Mouse (Mus musculus) heart, adult 9 months (tissue): ENCODE data around the gene Naa80.
A peak's percentile ranks its signal among the peaks of the same experiment; 100 is the strongest.
"Not testable (repeated sequence)": the region's sequence is repeated elsewhere in the genome, so short reads cannot be mapped to it uniquely, and the experiment has no call there.

Experiments
- DNase-seq, 2 experiments: peaks; one replicate each; pipeline ENCODE4 v3.0.0; 2022; ENCODE audit warnings: low spot score in 2 of 2

Gene Naa80

GRCm38 (mm10) chr9:107550491-107551116, 28.1 kb upstream of the Naa80 start:
- no peak for DNase-seq

- peak; percentile 79 to 80 for DNase-seq
These were observed 27.4 kb upstream of the Naa80 start, which contains the start of gene Rassf1 for GRCm38 (mm10) chr9:107551117-107551889. TSS of gene Rassf1 (plus strand) at chr9:107551555.

DNA sequence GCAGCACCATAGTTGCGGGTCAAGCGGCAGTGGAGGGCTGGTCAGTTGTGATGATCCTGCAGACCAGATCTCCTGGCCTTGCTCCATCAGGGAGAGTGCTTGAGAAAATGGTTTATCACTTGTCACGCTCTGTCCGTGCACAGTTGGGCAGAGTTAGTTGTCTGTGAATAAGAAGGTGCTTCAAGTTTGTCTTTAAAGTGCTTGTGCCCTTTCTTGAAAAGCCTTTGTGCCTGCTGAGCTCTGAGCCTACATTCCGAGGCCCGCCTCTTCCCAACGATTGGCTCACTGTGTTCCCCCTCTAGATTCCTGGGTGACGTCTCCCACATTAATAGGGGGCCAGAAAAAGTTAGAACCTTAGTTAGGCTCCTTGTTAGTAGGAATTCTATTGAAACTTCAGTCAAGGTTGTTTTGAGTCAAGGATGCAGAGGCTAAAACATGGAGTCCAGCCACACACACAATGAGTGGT, 26.8 kb upstream of the Naa80 start:
- DNase-seq, result no peak

- no peak for DNase-seq
These were observed 25.8 kb upstream of the Naa80 start for GRCm38 (mm10) chr9:107552690-107553393.

DNA sequence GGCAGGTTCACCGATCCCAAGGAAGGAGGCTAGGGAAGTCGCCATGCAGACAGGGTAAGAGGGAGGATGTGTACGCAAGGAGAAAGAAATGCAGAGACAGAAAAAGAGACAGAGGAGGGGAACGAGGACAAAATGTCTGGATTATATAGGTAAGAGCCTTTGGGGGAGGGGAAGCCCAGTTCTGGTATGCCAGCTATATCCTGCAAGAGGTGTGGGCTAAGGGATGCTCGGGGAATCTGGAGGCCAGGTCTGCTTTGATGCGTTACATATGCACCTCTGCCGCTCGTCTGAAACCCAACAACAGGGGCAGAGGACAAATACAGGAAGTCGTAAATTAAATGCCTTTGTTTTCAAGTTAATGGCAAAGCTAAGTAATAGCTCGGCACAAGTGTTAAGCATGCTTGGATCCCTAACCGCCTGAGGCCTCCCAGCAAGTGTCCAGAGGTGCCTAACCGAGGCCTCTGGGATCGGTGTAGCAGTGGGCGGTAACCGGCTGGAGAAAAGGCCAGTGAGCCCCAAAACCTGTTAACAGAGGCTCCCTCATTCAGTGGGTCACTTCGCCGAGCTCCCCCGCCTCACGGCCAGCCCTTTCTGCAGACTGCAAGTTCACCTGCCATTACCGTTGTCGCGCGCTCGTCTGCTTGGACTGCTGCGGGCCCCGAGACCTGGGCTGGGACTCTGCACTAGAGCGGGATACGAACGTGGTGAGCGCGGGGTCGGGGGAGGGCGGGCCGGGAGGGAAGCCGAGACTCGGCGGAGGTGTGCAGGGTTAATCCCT, 25.0 kb upstream of the Naa80 start:
- DNase-seq, result no peak

GRCm38 (mm10) chr9:107554319-107554825, 24.3 kb upstream of the Naa80 start:
- peak; percentile 94 to 96 for DNase-seq

DNA sequence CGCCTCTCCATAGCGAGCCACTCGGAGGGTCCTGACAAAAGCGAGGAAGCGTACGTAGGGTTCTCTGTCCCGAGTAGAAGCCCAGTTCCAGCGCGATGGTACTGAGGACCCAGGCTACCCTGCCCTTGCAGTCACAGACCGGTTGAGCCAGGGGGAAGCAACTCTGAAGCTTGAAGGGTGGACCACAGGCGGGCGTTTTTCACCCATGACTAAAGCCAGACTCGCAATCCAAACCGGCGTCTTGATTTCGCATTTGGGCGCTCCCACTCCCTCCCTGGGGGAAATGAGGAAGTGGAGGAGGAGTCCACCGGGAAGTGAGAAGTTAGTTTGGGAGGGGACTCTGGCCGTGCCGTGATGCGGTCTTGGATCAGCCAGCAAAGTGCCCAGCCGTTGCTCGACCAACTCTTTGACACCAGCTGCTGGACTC, 23.6 kb upstream of the Naa80 start:
- DNase-seq, result peak; percentile 89 to 90

- DNase-seq, result no peak
These were observed 23.0 kb upstream of the Naa80 start for GRCm38 (mm10) chr9:107555701-107556100.

DNA sequence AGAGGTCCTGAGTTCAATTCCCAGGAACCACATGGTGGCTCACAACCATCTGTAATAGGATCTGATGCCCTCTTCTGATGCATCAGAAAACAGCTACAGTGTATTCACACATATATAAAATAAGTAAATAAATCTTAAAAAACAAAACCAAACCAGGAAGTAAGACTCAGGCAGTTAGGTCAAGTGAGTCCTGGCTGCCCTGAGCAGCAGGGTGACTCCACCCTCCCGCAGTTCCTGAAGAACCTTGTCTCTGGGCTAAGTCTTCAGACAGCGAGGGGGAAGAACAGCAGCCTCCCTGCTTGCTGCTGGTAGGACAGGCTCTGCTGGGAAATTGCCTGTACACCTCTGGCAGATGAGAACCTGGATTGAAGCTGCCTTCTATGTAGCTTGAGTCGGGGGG, 22.3 kb upstream of the Naa80 start:
- no peak for DNase-seq

GRCm38 (mm10) chr9:107563029-107563581, 15.6 kb upstream of the Naa80 start, which contains the start of gene Tusc2:
TSS of gene Tusc2 (plus strand) at chr9:107563255.
- peak; percentile 96 to 98 for DNase-seq

DNA sequence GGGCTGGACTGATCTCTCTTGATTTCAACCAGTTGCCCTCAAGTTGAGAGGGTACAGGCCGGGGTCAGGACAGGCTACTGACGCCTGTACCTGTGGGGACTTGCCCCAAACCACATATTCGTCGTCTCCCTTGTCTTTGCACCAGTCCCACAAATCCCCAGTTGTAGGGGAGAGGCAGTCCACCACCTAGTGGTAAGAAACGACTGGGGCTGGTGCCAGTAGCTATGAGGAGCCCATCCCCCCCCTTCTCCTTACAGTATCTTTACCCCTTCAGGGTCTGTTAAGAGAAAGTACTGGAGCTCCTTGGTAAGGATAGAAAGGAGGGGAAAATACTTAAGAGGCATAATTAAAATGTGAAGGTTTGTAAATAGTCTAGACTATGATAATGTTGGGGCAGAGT, 13.1 kb upstream of the Naa80 start:
- not testable (repeated sequence) for DNase-seq

DNA sequence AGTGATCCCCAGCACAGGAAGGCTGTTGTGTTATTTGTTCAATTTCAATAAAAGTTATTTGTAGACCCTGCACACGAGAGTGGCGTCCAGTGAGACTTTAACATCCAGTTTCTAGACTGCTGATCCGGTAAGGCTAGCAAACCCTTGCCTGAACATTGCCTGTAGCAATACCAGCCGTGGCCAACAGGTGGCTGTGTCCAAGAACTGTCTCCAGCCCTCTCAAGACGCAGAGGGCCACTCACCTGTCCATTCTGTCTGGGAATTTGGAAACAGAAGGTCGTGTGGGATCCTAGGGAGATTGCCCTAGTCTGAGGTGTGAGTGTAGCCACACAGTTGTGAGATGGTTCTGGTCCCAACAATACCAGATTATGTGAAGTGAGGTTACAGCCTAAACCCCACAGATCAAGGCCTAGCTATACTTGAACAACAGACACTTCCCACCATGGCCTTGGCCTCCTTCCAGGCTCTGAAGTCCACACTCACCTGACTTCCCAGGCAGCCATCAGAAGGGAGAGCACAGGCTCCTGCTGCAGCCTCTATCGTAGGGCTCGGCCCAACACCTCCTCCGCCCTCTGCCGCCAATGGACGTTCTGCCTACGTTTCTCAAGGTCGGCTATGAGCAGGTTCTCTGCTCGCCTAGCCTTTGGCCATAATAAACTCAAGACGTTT, 12.5 kb upstream of the Naa80 start:
- DNase-seq, result peak; percentile 77 to 81

DNA sequence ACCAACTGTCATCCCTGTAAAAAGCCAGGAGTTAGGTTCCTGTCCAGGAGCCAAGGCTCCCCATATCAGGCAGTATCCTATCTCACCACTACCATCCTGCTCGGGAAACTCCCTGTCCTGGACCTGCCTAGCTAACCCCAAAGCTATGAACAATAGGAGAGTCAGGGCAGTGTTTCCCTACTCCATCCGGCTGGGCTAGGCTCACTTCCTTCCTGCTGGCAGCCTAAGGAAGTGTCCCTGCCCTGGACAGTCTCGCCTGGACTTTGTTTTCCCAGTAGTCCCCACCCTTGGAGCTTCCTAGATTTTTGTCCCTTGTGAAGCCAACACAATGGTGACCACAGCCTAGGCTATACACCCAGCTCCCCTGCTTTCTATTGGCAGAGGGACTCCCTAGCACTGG, 11.8 kb upstream of the Naa80 start:
- DNase-seq, result peak; percentile 81 to 92

GRCm38 (mm10) chr9:107567702-107568319, 10.9 kb upstream of the Naa80 start, which contains the start of gene Hyal2:
TSS of gene Hyal2 (plus strand) at chr9:107567945.
- DNase-seq, result peak in 1 of 2 experiments; percentile 64

DNA sequence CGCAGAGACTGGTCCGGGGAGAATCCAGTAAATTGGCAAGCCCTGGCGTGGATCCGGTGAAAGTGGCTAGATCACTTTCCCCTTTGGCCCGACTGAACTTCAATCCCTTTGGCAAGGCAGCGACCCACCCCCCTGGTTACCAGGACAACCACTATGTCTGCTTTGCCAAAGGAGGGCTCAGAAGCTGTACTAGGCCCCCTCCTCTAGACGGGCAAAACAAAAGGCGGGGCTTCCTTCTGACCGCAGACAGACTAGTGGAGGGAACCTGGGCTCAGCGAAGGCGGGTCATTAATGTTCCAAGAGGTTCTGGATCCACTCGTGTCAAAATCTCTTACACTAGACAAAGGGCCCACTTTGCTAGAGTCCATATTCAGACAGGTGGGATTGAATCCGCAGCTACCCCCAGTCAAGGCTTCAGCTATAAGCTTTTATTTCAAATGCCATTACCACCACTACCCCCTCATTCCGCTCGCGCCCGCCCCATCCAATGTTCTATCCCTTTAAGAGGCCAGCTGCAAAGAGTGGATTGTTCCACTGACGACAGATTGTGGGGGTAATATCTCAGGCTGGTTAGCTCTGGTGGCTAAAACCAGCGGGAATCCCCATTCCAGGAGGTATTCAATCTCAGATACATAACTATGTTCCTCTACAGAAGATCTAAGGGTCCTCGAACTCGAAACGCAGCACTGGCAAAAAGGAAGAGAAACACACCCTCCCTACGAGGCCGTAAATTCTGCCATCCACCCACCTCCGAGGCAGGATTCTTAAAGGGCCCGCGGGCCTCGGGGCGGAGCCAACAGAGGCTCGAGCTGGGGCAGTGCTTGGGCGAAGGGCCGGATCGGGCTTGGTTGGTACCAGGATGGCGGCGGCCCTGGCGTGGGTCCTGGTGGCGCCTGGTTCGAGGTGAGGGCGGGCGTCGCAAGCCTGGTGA, 10.1 kb upstream of the Naa80 start:
- DNase-seq, result peak; percentile 85 to 90

- DNase-seq, result no peak
These were observed 9.4 kb upstream of the Naa80 start for GRCm38 (mm10) chr9:107569270-107569669.

GRCm38 (mm10) chr9:107570016-107570415, 8.7 kb upstream of the Naa80 start:
- DNase-seq, result no peak

GRCm38 (mm10) chr9:107570845-107571244, 7.8 kb upstream of the Naa80 start:
- no peak for DNase-seq
